In the genomic region with DNA sequence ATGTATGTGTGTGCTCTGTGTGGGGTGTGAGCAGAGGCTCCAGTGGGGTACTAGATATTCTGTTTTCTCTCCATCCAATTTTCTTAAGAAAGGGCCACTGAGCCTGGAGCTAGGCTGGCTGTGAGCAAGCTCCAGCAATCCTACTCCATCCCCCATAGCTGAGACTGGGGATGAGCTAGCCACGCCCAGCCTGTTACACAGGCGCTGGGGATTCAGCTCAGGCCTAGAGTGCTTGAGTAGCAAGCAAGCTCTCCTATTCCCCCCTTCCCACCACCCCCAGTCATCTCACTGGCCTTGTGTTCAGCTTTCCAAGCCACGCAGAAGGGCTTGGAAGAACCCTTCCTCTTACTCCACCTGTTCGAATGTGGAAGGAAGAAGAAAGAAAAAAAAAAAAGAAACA, we compare ENCODE assay signal across 25 mouse cellular contexts. TPM values are rescaled to one million over a fixed set of nuclear protein-coding genes. Genes with fewer than 3 reads are reported as not detected.
A peak's percentile ranks its signal among the peaks of the same experiment; 100 is the strongest.
DNase-seq lines count a peak whose midpoint lies in the region; ATAC-seq lines count a peak whose summit lies in the region.
"Had no signal": no experiment of that assay in that cellular context is flagged by ENCODE, and none has a peak within 500 bp of the region (broad histone marks: within the 10 kb centered on the region; RNA-seq: fewer than 3 reads in every experiment).

No protein-coding gene starts in this region.

- no peak overlapping the region for H3K9ac ChIP-seq in neural tube, embryonic 15.5 days (replicated peaks)
- H3K9ac ChIP-seq: embryonic facial prominence, embryonic 13.5 days; embryonic facial prominence, embryonic 15.5 days; forebrain, embryonic 12.5 days had no signal

- H3K4me1 ChIP-seq in neural tube, embryonic 15.5 days: 0 out of 2 replicates have a peak, but pooled peaks cover under 1% of the 10 kb centered on the region
- H3K4me1 ChIP-seq: forebrain, embryonic 12.5 days had no signal

- peak; percentile 46 for DNase-seq in heart, adult 11 months
- DNase-seq in heart, postnatal 25 days (ENCODE audit: low spot score): no peak
- peak; percentile 81 for DNase-seq in R1 (ENCODE audit: low read depth, low spot score)
- DNase-seq in lung, postnatal 36 days: no peak
- DNase-seq: adrenal gland, adult 2 months; adrenal gland, postnatal 10 days; adrenal gland, postnatal 25 days; cerebellum, adult 11 months; cerebellum, adult 18-20 months; cerebellum, adult 8-10 months; cerebellum, adult 9-11 months; cerebellum, postnatal 14 days; cerebellum, postnatal 36 days; embryo, embryonic 11 days had no signal

- intact Hi-C loops in heart, postnatal 25 days (cut with DNase I): no loop called here

- H3K4me2 ChIP-seq in neural tube, embryonic 15.5 days: no peak overlapping the region
- H3K4me2 ChIP-seq: embryonic facial prominence, embryonic 13.5 days; embryonic facial prominence, embryonic 15.5 days; forebrain, embryonic 12.5 days had no signal

- no peaks in the 10 kb centered on the region for H3K27me3 ChIP-seq in neural tube, embryonic 15.5 days (replicated peaks)
- H3K27me3 ChIP-seq: embryonic facial prominence, embryonic 13.5 days; embryonic facial prominence, embryonic 15.5 days; Patski had no signal

- no peak overlapping the region for H3K27ac ChIP-seq in neural tube, embryonic 15.5 days (replicated peaks)
- H3K27ac ChIP-seq: embryonic facial prominence, embryonic 13.5 days; embryonic facial prominence, embryonic 15.5 days; forebrain, embryonic 10.5 days; forebrain, embryonic 12.5 days had no signal

- no peak overlapping the region for H3K4me3 ChIP-seq in neural tube, embryonic 15.5 days (replicated peaks)
- H3K4me3 ChIP-seq: embryonic facial prominence, embryonic 13.5 days; embryonic facial prominence, embryonic 15.5 days; erythroblast, embryonic 14.5 days; forebrain, embryonic 10.5 days; forebrain, embryonic 12.5 days had no signal

- no peak for ATAC-seq in neural tube, embryonic 15.5 days (ENCODE audit: low FRiP score)
- ATAC-seq: forebrain, embryonic 14.5 days; forebrain, embryonic 16.5 days; Patski had no signal

- no peaks in the 10 kb centered on the region for H3K9me3 ChIP-seq in neural tube, embryonic 15.5 days (replicated peaks)
- H3K9me3 ChIP-seq: embryonic facial prominence, embryonic 13.5 days; embryonic facial prominence, embryonic 15.5 days; forebrain, embryonic 10.5 days; forebrain, embryonic 12.5 days had no signal

- 88% methylated on average over 4 of the region's 4 CpGs for WGBS in neural tube, embryonic 15.5 days

- H3K36me3 ChIP-seq in neural tube, embryonic 15.5 days: no peaks in the 10 kb centered on the region
- H3K36me3 ChIP-seq: embryonic facial prominence, embryonic 15.5 days; forebrain, embryonic 10.5 days; forebrain, embryonic 12.5 days; G1E had no signal

RNA-seq across cellular contexts. Expression of a gene that starts 7.2 kb away (rescaled TPM):
- 1 to 10 TPM; 3.5 to 4.8 TPM for total RNA-seq in heart, postnatal 25 days (2021)
- 10.6 and 11.1 TPM in 2 replicates for polyA plus RNA-seq in neural tube, embryonic 15.5 days (2015; fragmentation: Nextera tagmentation; extraction: Ambion mirVana)
- total RNA-seq: common myeloid progenitor, adult 5-6 weeks had no signal
- polyA plus RNA-seq: erythroblast, embryonic 14.5 days; G1E had no signal

Comparison
In these comparisons a context has a peak if more than half of its experiments do, and no peak if none do; other contexts are left out.
1. DNase-seq: peak in heart, adult 11 months (single experiment) and R1 (single experiment); none in heart, postnatal 25 days (single experiment) and lung, postnatal 36 days (single experiment).